Mouse (Mus musculus): ENCODE data around the gene Fxyd1. TPM values are rescaled to one million over a fixed set of nuclear protein-coding genes. Genes with fewer than 3 reads are reported as not detected.
A peak's percentile ranks its signal among the peaks of the same experiment; 100 is the strongest.

Gene Fxyd1
- total RNA-seq, 2 experiments from 2014 or later: 861 to 862 TPM

DNA sequence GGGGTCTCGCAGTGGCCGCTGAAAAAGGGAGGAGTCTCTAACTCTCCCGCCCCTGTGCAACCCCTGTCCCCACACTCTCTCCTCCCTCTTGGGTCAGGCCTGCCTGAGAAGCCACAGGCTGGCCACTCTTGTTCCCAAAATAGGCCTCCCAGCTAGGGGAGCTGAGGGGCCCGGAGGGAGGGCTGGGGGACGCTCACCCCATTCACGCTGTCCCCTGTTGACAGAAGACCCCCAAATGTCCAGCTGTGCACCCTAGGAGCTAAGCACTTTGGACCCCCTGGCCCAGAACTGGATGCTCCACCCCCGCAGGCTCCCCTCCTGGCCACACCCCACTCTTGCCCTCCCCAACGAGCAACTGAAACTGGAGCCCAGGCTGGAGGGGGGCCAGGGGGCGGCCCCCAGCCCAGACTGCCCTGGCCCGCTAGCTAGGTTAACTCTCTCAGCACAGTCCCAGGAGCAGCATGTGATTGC, 1.6 kb downstream of the Fxyd1 start:
- DNase-seq (ENCODE audit: low spot score): peak; percentile 86
- intact Hi-C loops (cut with DNase I): no loop called here

DNA sequence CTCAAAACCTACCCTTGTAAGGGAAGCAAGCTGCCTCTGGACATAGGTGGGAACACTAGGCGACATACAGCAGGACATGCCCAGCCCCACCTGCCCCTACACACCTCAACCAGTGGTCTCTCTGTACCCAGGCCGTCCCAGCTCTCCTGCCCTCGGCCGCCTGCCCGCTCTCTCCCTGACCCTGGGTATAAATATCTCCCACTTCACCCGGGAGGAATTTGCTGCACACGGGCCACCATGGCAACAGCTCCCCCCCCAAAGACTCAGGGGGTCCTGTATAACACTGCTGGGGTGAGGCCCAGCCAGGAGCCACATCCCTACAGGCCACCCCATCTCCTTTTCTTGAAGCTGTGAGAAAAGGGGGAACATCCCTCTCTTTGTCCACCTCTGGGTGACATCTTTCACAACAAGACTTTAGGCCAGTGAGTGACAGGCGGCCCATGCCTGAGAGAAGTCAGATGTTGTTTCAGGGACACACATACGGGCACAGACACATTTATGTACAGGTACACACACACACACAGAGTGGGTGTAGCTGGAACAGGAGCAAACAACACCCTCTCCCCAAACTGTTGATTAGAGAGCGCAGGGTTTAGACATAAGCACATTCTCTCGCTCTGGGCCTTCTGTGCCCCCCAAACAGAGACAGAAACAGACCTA, 2.2 kb downstream of the Fxyd1 start:
- intact Hi-C loops (cut with DNase I): loop anchor here (5.0 kb wide), 1 partner anchor 82 kb away; the partner anchor contains the start of genes Fam187b and Lsr
- DNase-seq (ENCODE audit: low spot score): no peak

DNA sequence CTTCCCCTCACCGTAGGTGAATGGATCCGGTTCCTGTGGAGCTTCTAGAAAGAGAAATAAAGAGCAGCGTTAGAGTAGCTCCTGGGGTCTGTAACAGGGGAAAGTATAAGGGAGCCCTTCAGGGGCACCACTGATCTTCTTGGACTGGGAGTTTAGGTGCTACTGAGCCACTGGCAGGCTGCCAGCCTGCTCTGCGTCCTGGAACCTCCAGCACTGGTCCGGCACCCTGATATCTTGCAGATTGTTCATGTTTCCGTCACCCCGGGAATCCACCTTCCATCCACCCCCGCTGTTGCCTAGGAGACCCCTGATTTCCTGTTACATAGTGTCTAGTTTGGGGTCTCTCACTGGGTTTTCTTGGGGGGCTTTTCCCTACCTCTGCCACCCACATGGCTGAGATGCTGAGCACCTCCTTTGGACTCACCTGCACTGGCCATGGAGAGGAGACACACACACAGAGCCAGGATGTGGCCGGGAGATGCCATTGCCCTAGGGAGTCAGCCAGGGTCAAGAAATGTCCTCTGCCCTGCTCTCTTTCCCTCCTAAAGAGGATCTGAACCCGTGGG, 3.0 kb downstream of the Fxyd1 start:
- no peak for DNase-seq (ENCODE audit: low spot score)
- intact Hi-C loops (cut with DNase I): loop anchor here (5.0 kb wide), 1 partner anchor 82 kb away; the partner anchor contains the start of genes Fam187b and Lsr

DNA sequence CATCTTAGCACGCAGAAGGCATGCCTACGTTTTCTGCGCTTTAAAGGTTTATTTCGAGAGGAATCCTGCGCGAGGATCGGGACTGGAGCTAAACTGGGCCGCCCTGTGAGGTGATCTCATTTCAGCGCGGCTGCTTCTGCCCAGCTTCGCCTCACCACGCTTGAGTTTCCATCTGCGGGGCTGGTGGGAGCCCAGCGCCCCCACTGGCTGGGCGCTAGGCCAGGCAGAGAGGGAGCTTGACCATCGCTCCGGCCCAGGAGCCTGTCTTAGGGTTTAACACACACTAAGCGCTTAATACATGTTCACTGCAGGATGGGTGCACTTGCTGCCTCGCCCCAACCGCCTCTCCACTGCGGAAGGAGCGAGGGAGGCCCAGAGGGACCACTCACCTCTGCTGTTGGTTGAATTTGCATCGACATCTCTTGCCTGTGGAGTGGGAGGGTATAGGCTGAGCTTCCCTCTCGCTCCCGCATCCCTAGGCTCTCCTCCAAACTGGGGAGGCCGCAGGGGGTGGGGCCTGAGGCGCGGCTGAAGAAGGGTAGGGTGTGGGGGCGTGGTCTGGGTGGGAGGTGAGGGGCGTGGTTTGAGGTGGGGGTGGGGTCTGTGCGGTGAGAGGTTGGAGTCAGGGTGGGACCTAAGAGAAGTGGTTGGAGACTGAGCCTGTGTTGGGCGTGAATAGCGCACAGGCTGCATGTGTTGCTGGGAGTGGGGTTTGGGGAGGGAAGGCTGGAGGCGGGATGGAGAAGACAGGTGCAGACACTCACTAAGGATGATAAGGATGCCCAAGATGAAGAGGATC, 4.2 kb downstream of the Fxyd1 start:
- no peak for DNase-seq (ENCODE audit: low spot score)
- intact Hi-C loops (cut with DNase I): loop anchor here (5.0 kb wide), 1 partner anchor 81 kb away; the partner anchor contains the start of genes Fam187b and Lsr

DNA sequence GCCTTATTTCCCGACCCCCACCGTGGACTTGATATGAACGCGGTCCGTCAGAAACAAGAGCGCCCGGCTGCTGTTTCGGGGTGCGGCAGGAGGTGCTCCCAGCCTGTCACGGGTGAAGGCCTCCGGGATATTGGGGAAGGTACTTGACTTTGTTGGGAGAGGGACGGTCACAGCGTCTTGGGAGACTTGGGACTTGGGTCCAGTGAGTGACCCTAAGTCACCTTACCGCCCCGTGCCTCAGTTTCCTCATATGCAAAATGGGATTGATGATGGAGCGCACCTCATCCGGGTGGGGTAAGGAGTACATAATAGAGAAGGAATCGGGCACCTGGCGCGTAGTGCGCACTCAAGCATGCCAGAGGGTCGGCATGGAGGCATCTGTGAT, 4.8 kb downstream of the Fxyd1 start:
- intact Hi-C loops (cut with DNase I): loop anchor here (5.0 kb wide), 1 partner anchor 80 kb away; the partner anchor contains the start of genes Fam187b and Lsr
- DNase-seq (ENCODE audit: low spot score): no peak

DNA sequence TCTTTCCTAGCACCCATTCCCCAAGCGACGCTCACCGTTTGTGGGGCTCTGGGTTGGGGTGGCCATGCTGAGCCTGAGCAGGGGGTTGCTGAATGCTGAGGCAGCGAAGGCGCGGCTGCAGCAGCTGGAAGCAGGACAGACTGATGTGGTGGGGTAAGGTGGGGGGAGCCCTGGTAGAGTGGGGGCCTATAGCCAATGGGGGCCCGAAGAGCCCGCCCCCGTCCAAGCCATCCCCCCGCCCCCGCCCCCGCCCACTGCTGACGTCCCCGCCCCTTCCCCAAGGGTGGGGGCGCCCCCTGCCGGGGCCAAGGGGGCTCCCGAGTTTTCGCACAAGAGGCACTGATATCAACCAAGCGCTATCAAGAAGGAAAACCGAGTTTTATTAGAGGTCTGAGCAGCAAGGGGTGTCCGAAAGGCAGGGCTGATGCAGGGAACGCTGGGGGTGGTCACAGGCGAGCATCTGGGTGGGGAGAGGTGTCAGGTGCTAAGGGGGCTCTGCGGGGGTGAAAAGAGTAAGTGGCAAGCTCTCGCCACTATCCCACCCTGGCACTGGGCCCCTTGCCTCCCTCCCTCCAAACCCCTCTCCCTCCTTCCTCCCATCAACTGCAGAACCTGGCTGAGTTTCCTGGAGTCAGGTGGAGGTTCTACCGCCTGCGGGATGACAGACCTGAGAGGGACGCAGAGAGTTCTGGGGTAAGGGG, 5.5 kb downstream of the Fxyd1 start, which contains the start of gene Fxyd7:
Fxyd7 (minus strand) TSS at position 147 of the 701 bp plus-strand sequence.
- intact Hi-C loops (cut with DNase I): loop anchor here (5.0 kb wide), 1 partner anchor 79 kb away; the partner anchor contains the start of genes Fam187b and Lsr

DNA sequence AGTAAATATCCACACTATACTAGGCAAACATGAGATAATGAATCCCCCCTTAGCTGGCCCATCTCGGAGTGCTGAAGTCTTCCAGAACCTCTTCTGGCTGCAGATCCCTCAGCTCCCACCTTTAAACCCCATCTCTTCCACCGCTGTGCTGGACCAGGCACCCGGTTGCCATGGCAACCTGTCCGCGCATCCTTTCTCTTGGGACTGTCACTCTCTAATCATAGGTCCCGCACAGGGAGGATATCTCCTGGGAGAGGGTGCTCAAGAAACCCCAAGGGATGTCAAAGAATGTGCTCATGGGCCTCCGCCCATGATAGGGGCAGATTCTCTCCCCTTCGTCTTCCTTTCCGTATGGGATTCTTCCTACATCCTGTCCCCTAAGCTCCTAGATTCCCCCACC, 6.1 kb downstream of the Fxyd1 start:
- DNase-seq (ENCODE audit: low spot score): no peak
- intact Hi-C loops (cut with DNase I): loop anchor here (5.0 kb wide), 1 partner anchor 79 kb away; the partner anchor contains the start of genes Fam187b and Lsr

More for the DNA sequence above, 5.5 kb downstream of the Fxyd1 start, which contains the start of gene Fxyd7:
- no peak for DNase-seq (ENCODE audit: low spot score)

DNA sequence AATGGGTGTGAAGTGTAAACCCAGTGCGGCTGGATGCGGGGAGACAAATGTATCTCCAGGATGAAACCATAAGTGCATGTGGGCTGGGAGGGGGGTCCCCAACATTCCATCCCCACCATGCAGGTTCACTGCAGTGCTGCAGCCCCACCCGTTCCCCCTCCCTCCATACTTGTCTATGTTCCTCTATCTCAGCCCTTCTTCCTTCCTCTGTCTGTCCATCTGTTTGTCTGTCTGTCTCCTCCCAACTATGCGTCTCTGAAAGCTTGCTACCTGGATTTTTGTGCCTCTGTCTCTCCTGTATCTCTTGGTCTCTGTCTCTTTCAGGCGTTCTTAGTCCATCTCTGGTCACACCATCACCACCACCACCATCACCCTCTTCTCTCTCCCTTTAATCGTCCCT, 6.5 kb downstream of the Fxyd1 start:
- no peak for DNase-seq (ENCODE audit: low spot score)
- intact Hi-C loops (cut with DNase I): loop anchor here (5.0 kb wide), 1 partner anchor 78 kb away; the partner anchor contains the start of genes Fam187b and Lsr

DNA sequence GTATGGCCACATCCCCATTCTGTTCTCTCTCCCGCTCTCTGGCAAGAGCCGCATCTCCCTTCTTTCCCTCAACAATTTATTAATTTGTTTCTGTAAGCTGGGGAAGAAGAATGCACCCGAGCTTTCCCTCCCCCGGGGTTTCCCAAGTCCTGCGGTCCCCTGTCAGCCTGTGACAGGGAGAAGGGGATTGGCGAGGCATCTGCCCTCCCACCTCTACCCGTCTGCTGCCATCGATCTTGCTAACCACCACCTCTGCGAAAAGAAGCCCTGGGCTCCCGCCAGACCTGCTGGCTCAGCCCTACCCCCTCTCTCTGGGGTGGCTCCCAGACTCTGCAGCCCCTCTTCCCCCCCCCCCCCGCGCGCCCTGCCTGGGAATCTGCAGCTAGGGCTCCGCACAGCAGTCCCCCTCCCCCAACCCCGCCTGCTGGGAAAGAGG, 7.1 kb downstream of the Fxyd1 start:
- no peak for DNase-seq (ENCODE audit: low spot score)
- intact Hi-C loops (cut with DNase I): loop anchor here (5.0 kb wide), 1 partner anchor 78 kb away; the partner anchor contains the start of genes Fam187b and Lsr

DNA sequence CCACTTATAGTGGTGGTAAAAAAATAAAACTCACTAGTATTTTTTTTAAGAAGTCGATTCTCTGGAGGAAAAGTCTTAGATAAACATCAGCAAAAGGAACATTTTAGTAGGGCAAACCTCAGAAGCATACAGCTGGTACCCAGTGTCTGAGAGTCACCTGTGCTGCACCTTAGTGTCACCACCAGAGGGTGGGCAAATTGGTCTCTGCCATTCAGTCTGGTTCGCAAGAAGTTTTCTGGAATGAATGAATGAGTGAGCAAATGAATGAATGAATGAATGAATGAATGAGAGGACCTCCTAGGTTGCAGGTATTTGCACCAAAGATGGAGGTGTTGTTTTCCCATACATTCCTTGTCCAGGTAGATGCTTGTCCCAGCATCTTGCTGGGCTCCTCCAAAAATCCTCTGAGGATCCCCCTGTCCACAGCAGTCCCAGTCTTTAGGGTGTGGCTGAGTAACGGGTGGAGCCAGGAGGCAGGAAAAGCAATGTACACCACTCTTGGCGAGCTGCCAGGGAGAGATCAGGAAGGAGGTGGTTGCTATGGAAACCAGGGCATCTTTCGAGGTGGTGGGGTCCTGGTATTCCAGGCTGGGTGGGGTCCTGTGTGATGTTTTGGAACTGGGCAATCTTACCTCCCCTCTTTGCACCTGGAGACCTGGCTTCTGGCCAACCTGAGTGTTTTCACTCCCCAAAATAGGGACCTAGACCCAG, 7.7 kb downstream of the Fxyd1 start:
- no peak for DNase-seq (ENCODE audit: low spot score)
- intact Hi-C loops (cut with DNase I): no loop called here

DNA sequence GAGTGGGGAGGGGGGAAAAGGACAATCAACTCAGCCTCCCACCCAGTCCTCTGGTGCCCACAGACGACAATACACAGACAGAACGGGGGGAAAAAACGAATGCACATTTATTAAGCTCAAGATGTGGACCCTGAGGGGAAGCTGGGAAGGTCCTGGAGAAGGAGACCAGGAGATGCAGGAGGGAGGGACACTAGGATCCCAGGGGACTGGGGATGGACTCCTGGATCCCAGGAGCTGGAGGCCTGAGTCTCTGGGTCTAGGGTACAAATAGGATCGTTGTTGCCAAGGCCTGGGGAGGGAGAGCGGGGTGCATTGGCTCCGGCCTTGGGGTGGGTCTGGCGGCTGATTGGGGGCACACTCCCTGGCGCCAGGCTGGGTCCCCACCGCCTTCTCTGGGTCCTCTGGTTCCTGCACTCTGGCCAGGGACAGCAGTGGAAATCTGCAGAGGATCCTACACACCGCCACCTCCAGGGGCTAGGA, 14.5 kb downstream of the Fxyd1 start, which contains the start of gene Fxyd5:
Fxyd5 (minus strand) TSS at position 51 of the 480 bp plus-strand sequence.
- no peak for DNase-seq (ENCODE audit: low spot score)
- intact Hi-C loops (cut with DNase I): no loop called here

DNA sequence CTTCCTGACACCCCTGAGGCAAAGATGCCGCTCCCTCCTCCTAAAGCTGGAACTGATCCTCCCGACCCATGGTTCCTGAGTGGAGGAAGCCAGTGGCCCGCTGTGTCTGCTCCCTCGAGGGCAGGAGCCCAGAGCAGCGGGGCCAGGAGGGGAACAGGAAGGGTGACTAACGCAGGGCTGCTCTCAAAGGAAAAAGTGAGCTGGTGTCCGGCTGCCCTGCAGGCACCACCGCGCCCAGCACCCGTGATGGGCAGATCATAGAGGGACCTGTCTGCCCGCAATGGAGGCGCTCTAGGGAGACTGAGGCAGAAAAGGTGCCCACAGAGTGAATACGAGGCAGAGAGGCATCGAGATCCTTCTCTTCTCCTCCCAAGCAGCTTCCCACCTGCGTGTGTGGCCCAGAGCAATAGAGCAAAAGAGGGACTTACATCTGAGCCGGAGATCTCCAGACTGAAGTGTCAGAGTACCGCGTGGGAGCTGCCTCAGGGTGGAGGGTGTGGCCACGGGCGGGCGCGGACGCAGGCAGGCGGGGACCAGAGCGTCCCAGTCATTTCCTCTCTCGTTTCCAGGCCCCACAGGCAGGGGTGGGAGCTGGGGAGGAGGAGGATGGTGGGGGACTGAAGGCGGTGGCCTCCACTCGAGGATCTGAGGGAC, 15.2 kb downstream of the Fxyd1 start:
- DNase-seq (ENCODE audit: low spot score): peak; percentile 75
- intact Hi-C loops (cut with DNase I): no loop called here

DNA sequence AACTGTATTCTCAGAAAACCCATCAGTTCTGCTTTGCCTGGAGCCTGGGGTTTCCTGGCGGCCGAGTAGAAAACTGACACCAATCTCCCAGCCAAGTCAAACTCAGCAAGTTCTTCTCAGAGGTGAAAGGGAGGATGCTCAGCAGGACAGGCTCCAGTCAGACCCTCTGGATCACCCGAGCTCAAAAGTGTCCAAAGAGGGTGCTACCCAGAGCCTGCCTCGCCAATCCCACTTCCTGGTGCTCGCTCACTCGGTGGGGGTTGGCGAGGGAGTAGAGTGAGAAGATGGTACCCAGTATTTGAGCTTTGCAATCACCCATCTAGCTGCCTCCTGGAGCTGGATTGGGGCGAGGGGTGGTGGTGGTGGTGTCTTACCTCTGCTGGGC, 16.0 kb downstream of the Fxyd1 start:
- DNase-seq (ENCODE audit: low spot score): no peak
- intact Hi-C loops (cut with DNase I): no loop called here

DNA sequence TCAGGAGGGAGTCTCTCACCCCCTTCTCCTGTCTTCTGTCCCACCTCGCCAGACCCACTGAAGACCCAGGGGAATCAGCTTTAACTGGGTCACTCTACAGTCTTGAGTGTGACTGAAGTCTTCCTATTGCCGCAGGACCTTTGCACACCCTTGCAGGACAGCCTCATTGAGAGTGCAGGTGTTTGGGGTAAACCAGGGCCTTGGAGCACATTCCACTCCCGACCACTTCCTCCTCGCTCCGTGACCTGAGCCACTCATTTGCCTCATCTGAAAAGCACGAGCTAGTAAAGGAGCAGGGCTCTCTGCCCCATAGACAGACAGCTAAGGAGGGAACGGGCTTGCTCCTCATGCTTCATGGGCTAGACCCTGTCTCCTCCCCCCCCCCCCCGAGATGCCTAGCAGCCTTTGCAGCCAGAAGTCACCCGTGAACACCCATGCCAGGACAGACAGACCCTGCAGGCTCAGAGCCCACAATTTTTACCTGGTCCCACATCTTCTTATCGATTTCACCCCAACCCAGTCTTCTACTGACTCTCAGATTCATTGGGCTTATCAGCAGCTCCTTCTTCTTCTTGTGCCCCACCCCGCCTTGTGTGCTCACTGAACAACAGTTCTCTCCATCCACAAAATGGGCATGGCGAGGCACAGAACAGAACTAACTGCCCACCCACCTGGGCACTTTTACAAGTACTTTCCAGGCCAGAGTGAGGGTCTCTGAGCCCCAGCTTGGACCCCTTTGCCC, 16.5 kb downstream of the Fxyd1 start:
- DNase-seq (ENCODE audit: low spot score): no peak
- intact Hi-C loops (cut with DNase I): no loop called here

DNA sequence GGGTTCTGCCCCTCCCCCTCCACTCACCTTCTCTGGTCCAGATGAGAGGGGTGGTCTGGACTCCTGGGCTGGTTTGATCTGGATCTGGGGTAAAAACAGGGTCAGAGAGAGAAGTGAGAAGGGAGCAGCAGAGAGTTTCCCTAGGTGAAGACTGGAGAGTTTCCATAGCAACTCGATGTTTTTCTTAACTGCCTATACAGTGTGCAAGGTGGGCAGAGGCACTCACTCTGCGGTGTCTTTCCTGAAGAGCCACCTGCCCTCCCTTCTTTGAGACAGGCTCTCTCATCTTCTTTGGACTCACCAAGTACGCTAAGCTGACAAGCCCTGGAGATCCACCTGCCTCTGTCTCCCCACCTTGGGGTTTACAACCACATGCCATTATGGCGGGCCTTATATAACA, 18.0 kb downstream of the Fxyd1 start:
- DNase-seq (ENCODE audit: low spot score): no peak
- intact Hi-C loops (cut with DNase I): no loop called here

DNA sequence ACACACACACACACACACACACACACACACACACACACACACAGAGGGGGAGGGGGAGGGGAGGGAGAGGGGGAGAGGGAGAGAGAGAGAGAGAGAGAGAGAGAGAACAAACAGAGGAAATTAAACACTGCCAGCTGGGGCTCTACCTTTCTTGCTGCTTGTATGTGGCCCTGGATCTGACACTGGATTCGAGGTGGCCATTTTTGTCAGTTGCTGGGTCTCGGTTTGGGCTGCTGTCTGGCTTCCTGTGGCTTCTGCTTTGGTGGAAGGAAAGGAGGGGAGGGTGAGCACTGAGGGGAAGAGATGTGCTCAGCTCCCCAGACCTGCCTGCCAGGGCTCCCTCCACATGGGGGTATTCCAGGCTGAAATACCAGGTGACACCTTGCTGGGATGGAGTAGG, 19.3 kb downstream of the Fxyd1 start:
- intact Hi-C loops (cut with DNase I): no loop called here

DNA sequence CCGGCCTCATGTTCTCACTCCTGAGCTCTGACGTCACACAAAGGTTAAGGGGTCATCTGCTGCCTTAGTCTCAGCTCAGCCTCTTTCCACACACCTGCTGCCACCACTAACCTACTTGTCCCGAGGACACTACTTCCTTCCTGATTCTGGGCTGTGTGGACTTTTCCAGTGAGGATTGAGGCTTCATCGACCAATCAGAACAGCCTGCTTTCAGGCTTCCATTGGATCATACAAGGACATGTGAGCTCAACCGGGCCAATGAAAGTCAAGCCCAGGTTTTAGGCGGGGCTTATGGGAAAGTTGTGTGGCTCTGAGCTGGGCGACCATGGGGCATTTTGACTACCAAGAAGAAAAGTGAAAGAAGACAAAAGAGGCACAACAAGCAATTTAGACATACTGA, 20.1 kb downstream of the Fxyd1 start:
- intact Hi-C loops (cut with DNase I): no loop called here
- DNase-seq (ENCODE audit: low spot score): no peak

More for the DNA sequence above, 19.3 kb downstream of the Fxyd1 start:
- no peak for DNase-seq (ENCODE audit: low spot score)

DNA sequence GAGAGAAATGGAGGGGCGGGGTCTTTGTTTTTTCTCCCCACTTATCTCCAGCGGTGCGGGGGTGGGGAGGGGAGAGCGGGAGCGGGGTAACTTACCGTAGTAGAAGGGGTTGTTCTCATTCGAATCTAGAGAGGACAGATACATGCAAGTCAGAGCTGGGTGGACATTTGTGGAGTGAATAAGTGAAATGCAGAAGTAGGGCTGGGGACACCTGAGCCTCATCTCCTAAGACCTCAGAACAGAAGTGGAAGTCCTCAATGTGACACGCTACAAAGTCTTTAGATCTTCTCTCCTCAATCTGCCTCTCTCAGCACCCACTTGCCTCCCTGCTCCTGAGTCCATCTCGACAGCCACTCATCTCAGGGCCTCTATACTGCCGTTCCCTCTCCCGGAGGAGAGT, 21.7 kb downstream of the Fxyd1 start:
- DNase-seq (ENCODE audit: low spot score): no peak
- intact Hi-C loops (cut with DNase I): no loop called here

All from heart, postnatal 25 days (tissue).